Mouse (Mus musculus) thymus, postnatal 0 days (tissue): ENCODE measurements around the gene Bean1. TPM values are rescaled to one million over a fixed set of nuclear protein-coding genes. Genes with fewer than 3 reads are reported as not detected.

Source experiments
- DNase-seq: peaks from one replicate; pipeline ENCODE4 v3.0.0-alpha.2; 2015; ENCODE audit warnings: low spot score
- polyA plus RNA-seq: library from polyadenylated mRNA; unstranded; fragments of >200 nt; fragmentation: Nextera tagmentation; extraction: Ambion mirVana; gene quantifications from 2 replicates; pipeline ENCODE4 v1.2.1, GENCODE M21; 2015

Gene Bean1
- polyA plus RNA-seq, 1 experiment from 2014 or later, result 0.40 TPM

DNA sequence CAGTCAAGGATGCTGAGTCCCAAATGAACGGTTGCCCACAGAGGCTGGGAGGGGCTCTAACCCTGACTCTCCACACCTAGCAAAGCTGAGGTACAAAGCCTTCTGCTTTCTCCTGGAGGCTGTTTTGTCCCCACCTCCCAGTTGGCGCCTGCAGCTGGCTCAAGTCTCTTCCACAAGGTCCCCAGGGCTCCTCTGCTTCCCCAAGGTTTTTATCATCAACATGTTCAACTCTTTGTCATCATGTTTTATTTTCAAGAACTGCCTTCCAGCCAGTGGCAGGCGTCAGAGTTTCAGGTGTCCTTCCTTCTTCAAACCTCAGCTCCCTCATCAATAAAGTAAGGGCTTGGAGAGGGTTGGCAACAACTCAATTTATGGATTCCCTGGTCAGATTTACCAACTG, 781 bp upstream of the Bean1 start:
- DNase-seq, result no peak

DNA sequence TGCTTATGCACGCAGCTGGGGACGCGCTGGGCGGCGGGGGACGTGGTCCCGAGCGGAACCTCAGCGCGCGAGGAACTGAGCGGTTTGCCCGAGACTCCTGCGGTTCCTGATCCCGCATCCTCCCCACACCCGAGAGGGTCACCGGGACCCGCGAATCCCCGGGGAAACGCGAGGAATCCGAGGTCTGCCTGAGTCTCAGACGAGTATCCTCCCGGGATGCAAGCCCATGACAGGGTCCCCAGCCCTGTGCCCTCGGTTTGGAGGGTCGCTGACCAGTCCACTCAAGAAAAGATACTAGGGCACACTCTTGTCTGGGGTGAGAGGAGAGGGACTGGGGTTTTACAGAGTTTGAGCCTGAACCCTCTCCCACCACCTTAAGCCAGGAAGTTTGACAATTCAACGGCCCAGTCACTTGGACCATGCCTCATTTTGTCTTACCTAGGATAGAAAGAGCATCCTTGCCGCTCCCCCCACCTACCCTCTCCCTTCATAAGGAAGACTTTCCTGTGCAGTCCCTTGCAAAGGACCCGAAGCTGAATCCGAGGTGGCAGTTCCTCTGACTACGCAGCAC, 893 bp downstream of the Bean1 start:
- no peak for DNase-seq

DNA sequence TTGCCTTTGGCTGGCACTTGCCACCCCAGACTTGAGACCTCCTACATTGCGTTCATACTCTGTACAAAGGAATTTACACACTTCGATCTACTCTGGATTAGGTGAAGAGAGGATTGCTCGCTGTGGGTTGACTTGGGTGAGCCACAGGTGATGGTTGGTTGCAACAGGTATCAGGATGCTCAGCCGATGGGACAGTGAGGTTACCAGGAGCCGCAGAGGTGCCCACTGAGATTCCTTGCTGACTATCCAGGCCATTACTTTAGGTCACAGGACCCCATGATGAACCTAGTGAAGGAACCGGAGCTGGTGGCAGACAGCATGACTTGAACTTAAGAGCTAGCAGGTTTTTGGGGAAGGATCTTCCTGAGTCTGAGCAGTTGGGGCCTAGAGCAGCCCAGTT, 2.2 kb downstream of the Bean1 start:
- no peak for DNase-seq

DNA sequence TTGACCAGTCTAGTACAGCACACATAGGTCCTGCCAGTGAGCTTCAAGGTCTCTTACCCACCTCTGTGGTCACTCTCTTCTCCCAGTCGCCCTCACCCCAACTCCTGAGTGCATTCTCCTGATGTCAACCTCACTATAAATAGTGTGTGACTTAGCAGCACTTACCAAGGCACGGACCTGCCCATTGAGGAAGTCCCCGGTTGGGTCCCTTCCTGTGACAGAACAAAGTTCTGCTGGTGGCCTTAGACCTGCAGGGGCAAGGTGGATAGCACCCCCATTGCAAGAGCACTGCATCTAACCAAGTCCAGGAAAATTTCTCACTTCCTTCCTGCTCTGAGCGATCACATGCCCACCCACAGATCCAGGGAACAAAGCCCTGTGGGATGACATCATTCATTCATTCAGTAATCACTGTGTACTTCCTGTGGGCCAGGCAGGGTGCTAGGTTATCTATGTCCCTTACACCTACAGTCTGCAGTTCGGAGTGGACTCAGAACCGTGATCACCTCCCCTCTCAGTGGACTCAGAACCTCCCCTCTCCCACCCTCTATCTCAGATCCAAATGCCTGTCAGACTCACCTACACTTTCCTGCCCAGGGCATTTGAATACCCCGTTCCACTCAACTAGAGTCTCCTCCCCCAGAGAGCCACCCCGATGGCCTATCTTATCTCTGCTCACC, 5.7 kb downstream of the Bean1 start:
- no peak for DNase-seq

DNA sequence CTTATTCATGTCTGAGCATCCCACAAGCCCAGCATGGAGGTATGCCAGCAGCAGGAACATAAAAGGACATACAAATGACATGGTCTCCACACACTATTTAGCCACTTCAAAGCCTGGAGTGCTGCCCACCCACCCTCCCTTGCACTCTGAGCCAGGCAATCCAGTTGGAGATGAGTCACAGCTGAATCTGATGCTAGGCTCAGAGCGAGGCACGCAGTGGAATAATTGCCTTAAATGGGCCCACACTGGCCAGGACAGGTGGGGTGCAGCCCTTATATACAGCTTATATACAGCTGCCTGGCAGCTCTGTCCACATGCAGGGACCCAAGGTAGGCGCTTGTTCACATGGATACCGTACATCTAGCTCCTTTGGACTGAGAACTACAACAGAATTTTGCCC, 6.8 kb downstream of the Bean1 start:
- DNase-seq, result no peak

DNA sequence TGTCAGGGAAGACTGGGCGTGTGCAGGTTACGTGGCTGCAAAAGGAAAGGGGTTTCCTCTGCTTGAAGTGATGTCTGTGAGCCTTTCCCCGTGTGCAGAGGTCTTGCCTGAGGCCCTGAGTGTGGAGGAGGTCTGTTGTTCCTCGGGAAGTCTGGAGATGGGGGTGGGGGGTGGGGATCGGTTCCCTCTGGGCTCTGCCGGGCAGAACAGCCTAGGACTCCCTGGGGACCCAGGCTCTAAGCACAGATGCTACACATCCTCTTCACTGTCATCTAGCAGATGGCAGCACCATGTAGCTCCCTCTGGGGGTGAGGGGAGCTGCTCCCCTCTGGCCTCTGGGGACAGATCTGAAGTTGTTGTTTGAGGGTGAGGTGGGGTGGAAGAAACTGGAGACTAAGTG, 14.7 kb downstream of the Bean1 start:
- DNase-seq, result no peak

DNA sequence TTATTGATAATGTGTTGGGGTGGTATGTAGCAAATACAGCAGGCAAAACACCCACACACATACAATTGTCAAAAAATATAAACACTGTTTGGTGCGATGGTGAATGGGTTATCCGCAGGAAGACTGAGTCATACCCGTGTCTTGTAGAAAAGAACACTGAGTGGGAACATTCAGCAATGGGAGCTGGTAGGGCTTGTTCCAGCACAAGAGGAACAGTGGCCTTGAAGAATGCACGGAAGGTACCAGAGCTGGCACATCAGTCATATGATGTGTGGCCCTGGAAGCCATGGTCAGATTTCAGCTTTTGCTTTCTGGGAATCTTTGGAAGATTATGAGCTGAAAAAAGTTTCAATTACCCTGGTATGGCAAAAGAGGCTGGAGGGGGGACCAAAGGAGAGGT, 16.6 kb downstream of the Bean1 start:
- no peak for DNase-seq

DNA sequence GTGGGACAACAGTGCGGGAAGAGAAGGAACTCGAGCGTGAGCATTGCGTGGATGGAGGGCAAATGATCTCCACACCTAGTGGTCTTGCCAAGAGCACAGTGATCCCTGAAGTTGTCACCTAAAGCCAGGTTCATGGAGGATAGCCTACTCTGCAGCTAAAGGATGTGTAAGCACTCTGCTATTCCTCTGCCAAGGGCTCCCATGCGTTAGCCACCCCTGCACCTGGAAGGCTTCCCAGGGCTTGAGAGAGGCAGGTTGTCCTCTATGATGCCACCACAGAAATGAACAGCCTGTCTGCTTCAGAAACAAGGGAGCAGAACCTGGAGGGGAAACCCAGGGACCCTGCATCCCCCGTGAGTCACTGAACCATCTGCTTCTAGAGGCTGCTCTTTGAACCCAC, 17.4 kb downstream of the Bean1 start:
- DNase-seq, result no peak

DNA sequence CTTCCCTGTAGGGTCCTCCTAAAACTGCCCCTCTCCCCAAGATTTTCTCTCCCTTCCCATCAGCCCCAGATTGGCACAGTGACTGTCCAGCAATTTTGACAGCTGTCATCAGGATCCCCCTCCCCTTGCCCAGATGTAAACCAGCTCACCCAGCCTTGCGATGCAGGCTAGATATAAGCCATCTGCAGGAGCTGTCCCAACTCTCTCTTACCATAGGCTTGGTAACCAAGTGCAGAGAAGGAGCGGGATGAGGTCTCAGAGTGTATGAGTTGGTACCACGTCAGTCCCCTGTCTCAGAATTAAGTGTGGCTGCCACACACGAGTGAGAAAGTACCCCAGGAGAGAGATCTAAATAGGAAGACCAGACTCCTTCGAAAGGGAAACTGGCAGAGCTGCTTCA, 18.2 kb downstream of the Bean1 start:
- no peak for DNase-seq

DNA sequence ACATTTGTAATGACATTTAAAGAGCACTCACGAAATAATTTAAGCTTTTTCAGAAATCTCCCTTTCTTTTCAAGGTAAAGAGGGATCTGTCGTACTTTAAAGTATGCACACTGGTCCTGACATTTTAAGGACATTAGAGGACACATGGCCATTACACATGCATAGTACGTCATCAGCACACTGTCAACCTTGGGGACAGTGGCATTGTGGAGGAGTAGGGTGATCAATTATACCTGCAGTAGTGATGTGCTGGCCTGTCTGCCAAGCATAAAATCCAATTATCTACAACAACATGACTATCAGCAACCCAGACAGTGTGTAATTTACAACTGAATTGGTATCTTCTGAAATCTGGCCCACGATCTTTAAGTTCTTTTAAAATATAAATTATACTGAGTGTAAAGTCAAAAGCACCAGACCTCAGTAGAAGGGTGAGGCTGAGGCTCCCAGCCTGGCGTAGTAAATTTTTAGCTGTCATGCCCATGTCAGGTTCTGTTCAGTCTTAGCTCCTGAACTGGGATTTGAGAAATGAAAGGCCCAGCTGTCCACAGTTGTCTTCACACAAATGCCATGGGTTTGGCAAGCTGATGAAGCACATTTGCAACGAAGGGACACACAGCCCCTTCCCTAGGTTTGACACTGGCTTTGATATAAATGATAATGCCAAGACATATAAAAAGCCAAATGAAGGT, 20.7 kb downstream of the Bean1 start:
- no peak for DNase-seq

DNA sequence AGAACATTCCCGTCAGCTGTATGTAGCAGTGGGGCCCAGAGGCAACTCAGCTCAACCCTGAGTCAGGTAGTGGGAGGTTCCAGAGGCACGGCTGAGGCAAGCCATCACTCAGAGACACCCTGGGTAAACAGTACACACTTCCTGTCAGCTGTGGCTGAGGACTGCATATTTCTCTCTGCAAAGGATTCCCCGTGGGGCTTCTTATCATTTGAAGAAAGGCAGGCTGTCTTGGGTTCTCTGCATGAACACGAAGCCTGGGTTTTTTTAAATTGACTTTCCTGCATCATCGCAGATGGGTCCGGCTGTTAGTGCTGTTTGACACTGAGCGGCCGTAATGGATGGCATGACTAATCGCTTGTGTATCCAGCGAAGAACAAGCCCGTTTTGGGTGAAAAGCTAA, 21.3 kb downstream of the Bean1 start:
- peak; percentile 64 for DNase-seq

DNA sequence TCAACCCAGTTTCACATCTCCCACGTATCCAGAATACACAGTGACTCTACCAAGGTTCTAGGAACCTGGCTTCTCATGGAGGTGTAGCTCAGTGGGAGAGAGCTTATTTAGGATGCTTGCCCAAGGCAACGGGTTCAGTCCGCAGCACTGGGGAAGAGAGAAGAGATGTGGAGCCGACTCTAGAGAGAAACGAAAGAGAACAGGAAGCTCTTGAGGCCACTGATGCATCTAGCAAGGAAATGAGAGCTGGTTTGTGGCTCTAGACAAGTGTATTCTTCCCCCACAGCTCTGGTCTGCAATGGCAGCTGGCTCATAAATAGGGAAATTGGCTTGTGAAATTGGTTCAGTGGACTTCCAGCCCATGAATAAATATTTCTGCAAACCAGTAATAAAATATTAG, 29.6 kb downstream of the Bean1 start:
- DNase-seq, result no peak

DNA sequence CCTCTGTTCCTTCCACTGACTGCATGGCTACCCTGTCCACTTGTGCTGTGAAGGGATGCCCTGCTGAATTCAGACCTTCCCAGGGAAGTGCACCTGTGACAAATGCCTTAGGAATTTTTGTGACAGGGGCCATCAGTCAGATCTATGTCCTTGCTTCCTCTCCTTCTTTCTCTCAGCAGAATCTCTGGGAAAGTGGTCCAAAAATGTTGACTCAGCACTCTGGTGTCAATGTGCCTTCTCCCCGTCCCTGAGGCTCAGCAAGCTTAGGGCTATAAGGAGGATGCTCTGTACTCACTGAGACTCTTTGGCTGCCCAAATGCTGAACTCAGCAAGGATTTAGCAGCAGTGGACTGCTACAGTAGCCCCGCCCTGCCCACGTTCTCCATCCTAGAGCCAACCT, 31.4 kb downstream of the Bean1 start:
- DNase-seq, result no peak

DNA sequence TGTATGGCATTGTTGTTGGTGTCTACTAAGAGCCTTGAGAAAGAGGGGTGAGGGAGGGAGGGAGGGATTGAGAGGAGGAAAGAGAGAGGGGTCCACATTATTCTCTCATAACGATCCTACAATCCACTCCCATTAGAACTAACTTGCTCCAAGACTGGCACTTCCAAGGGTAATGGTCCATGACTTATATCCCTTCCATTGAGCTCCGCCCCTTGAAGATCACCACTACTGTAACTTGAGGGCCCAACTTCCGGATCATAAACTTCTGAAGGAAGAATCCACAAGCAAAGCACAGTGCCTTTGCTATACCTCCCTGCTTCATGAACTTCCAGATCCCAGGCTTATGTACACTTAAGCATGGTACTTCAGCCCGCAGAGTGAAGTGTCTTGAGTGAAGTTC, 32.1 kb downstream of the Bean1 start:
- DNase-seq, result no peak

DNA sequence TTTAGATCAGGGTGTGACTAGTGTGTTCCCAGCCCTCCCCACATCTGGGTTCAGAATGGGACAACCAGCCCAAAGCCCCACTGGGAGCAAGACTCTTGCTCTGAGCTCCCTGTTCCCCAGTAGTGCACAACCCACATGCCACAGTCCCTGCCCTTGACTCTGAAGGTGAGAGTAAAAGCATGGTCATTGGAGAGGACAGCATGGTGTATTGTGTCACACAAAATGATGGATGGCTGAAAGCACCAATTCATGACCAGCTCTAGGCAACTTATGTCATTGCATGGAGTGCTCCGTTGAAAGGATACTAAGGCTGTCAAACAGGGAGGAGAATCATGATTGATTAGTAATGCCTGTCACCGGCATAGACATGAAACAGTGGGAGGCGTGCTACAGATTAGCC, 35.0 kb downstream of the Bean1 start:
- no peak for DNase-seq

DNA sequence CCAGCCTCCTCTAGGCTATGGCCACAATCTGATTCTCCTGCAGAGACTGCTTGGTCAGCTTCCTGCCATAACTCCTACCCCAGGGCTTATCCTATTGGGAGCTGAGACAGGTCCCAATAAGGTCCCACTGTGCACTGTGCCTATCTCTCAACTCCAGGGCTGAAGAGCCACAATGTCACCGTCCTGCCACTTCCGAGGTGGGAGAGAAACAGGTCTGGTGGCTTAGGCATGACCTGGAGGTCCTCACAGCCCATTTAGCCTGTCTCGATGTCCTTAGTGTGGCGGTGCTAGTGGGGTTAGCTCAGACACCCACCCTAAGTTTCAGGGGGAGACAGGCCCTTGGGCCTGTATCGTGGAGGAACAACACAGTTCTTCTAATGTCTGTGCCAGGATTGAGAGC, 47.4 kb downstream of the Bean1 start:
- DNase-seq, result no peak

DNA sequence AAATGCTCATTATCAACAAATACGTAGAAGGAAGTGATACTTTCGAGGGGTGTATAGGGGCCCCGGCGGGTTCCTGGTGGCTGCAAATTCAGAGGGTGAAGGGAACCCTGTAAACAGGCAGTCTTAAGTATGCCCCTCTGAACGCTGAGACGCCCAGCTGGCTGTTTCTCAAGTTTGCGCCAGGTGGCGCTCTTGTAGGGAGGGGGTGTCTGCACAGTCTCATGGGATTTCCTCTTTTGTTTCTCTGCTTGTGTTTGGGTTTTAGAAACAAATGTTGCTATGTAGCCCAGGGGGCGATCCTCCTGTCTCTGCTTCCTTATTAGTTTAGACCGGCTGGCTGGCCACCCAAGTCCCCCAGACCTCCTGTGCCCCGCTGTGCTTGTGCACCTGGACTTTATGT, 48.8 kb downstream of the Bean1 start:
- DNase-seq, result peak; percentile 75

DNA sequence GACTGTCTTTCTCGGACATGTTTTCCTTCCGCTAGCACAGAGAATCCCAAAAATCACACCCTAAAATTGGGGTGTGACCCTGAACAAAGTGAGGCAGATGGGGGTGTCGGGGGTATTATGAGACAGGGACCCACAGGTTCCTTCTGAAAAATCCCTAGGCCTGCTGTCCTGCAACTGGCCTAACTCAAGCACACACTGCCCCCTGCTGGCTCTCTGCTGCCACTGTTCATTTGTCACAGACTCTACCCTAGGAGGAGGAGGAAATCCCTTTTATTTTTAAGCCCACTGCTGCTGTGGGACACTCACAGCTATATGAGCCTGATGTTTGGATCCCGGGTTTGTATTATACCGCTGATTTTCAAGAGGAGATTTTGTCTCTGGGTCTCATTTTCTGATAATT, 49.6 kb downstream of the Bean1 start:
- DNase-seq, result peak; percentile 68

DNA sequence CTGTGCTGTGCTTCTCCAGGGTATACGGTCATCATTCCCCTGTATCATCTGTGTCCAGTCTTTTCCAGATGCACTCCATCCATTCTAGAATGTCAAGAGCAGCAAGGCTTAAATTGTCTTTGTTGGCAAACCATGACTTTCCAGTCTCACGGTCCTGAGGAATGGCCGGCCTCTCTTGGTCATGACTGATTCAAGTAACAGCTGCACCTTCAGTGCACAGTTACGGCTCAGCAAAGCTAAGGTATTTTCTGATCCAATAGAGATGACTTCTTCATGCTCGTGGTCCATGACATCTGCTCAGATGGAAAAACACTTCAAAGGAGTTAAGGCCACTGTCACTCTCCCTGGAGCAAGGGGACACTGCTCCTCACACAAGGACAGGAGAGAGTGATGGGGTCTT, 56.8 kb downstream of the Bean1 start:
- no peak for DNase-seq

DNA sequence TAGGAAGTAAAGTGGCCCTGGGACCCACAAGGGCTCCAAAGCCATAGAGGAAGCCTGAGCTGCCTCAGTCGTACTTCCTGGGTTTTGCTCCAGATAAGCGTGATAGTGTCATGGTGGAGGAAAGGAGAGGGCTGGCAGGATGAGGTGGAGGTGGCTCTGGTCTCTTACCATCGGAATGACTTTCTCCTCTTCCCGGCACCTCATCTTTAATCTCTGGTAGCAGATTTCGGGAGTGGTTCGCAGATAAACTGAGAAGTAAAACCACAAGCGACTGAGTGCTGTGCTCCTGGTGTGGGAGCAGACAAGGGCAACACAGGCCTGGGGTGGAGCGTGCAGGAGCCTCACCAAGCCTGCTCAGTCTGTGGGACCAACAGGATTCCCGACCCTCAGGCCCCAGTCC, 60.1 kb downstream of the Bean1 start:
- DNase-seq, result no peak

DNA sequence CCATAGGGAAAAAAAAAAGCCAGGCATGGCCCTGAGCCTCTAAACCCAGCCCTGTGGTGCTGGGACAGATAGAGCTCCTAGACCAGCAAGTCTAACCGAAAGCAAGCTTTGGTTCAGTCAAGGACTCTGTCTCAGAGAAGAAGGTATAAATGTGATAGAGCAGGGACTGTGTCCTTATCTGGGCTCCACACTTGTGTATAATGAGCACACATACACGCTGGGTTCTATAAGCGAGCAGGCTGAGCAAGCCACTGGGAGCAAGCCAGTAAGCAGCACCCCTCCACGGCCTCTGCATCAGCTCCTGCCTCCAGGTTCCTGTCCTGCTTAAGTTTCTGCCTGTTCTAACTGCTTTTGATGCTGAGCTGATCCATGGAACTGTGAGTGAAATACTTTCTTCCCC, 61.8 kb downstream of the Bean1 start:
- DNase-seq, result no peak

DNA sequence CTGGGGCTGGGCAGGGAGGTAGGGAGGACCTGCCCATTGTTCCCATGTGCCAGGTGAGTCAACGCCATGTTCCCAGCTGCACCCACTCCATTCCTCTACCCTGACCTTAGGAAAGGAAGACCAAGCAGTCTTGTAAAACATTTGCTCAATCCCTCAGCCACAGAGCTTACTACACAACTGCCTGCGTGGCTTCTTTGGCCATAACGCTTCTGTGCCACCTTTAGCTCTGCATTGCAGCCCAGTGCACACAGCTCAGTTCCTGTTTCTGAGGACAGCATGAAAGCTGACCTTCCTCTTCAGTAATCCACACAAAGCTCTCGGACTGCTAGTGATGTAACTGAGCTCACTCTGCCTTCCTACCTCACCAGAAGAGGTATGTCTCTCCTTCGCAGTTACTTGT, 62.7 kb downstream of the Bean1 start:
- no peak for DNase-seq

DNA sequence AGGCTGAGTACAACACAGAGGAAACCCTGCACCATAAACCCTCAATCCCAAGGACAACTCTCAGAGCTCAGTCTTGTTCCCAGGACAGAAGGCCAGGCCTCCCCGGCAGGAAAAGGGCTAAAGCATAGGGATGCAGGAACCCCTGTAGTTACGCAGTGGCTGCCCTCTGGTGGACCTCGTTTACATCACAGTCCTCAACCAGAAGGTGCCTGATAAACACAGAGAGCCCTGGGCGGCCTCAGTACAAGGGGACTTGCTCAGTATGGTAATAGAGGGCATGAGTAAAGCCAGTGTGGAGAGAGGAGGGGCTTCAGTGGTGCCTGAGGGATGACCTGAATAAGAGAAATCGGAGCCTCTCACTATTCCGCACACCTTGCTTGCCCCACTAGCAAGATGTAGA, 64.3 kb downstream of the Bean1 start:
- DNase-seq, result no peak
